Mouse (Mus musculus): Measurements from ENCODE around the gene Fkbp3. TPM values are rescaled to one million over a fixed set of nuclear protein-coding genes. Genes with fewer than 3 reads are reported as not detected.

The Fkbp3 gene
- 355 TPM for polyA plus RNA-seq (2014; fragmentation: Illumina TruSeq; extraction: RNeasy Lipid Tissue Mini Kit (QIAGEN cat#74804); ENCODE audit: low read depth, low replicate concordance)

GRCm38 (mm10) chr12:65073611-65074178 lies at the start of gene Fkbp3:
Gene Fkbp3 (minus strand): TSS chr12:65074007.

GRCm38 (mm10) chr12:65075085-65075732 lies 1.4 kb upstream of the Fkbp3 start, which contains the start of gene Fancm:
Gene Fancm (plus strand): TSS chr12:65075603.

GRCm38 (mm10) chr12:65036190-65036870 lies 37.5 kb downstream of the Fkbp3 start, which contains the start of gene Prpf39:
Gene Prpf39 (plus strand): TSS chr12:65036333.

Other genes starting within 250 kb of the Fkbp3 start
- gene Gm527, start 156.1 kb downstream of the Fkbp3 start, polyA plus RNA-seq (2014; fragmentation: Illumina TruSeq; extraction: RNeasy Lipid Tissue Mini Kit (QIAGEN cat#74804); ENCODE audit: low read depth, low replicate concordance) = 14.9 TPM
- gene Klhl28, start 108.5 kb downstream of the Fkbp3 start, polyA plus RNA-seq (2014; fragmentation: Illumina TruSeq; extraction: RNeasy Lipid Tissue Mini Kit (QIAGEN cat#74804); ENCODE audit: low read depth, low replicate concordance) = 16.7 TPM
- 57.1 TPM for gene Togaram1, start 108.2 kb downstream of the Fkbp3 start, polyA plus RNA-seq (2014; fragmentation: Illumina TruSeq; extraction: RNeasy Lipid Tissue Mini Kit (QIAGEN cat#74804); ENCODE audit: low read depth, low replicate concordance)
- gene Prpf39, start 37.7 kb downstream of the Fkbp3 start, polyA plus RNA-seq (2014; fragmentation: Illumina TruSeq; extraction: RNeasy Lipid Tissue Mini Kit (QIAGEN cat#74804); ENCODE audit: low read depth, low replicate concordance) = 54.0 TPM
- gene Fancm, start 1.6 kb upstream of the Fkbp3 start, polyA plus RNA-seq (2014; fragmentation: Illumina TruSeq; extraction: RNeasy Lipid Tissue Mini Kit (QIAGEN cat#74804); ENCODE audit: low read depth, low replicate concordance) = 7.1 TPM
- 0.49 TPM for gene Mis18bp1, start 98.6 kb upstream of the Fkbp3 start, polyA plus RNA-seq (2014; fragmentation: Illumina TruSeq; extraction: RNeasy Lipid Tissue Mini Kit (QIAGEN cat#74804); ENCODE audit: low read depth, low replicate concordance)
- not detected for gene Wdr20rt, start 151.5 kb upstream of the Fkbp3 start, polyA plus RNA-seq (2014; fragmentation: Illumina TruSeq; extraction: RNeasy Lipid Tissue Mini Kit (QIAGEN cat#74804); ENCODE audit: low read depth, low replicate concordance)